Mouse (Mus musculus): Measurements from ENCODE around the gene Micu1. TPM values are rescaled to one million over a fixed set of nuclear protein-coding genes. Genes with fewer than 3 reads are reported as not detected.

Micu1 gene
- polyA plus RNA-seq, 1 experiment from 2014 or later, result 52.4 TPM

DNA sequence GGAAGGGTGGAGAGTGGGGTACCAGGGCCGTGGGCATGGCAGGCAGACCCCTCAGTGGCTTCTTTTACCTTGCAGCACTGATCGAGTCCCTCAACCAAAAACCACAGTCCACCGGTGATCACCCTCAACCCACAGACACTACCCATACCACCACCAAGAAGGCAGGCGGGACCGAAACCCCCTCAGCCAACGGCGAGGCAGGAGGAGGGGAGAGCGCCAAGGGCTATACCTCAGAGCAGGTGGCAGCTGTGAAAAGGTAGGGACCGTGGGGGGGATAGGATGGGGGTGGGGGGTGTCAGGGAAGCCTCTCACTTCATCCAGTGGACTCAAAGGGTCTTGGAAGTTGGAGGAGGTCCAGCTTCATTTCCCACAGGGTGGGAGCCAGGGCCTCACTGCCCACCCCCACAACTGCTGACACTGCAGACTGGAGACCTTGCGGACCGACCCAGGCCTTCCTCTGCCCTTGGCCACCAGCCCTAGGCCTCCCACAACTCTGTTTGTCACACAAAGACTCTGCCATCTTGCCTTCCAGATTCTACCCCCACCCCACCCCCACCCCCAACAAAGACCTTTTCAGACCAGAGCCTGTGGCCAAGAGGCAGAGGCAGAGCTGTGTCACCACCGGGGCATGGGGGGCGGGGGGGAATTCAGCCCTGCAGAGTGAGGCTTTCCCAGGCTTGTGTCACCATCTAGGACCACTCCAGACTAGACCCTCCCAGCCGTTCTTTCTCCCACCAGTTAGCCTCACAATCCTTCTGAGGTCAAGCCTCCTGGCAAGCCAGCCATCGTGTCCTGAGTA is 187.9 kb downstream of the Micu1 start:
- no peak for TF ChIP-seq CTCF (IDR thresholded peaks at IDR 0.05)
- ChIA-PET CTCF (interaction anchor here (1.3 to 1.6 kb wide), 2 partner anchors 60 kb away, joined by 5 to 6 read pairs; no protein-coding TSS in a partner anchor), POLR2A (interaction anchor here (0.5 kb wide), 1 partner anchor 143 kb away, joined by 3 read pairs; no protein-coding TSS in a partner anchor)
- in situ Hi-C loops (cut with MboI; ENCODE audit: low pct_unique_long_range_greater_than_20kb), result loop anchor here (5.0 kb wide), 2 partner anchors 117 to 177 kb away; no protein-coding TSS in a partner anchor
- H3K27me3 ChIP-seq, result no peaks in the 10 kb centered on the region
- ATAC-seq, result no peak
- no peak for DNase-seq (ENCODE audit: low read depth, low spot score)

DNA sequence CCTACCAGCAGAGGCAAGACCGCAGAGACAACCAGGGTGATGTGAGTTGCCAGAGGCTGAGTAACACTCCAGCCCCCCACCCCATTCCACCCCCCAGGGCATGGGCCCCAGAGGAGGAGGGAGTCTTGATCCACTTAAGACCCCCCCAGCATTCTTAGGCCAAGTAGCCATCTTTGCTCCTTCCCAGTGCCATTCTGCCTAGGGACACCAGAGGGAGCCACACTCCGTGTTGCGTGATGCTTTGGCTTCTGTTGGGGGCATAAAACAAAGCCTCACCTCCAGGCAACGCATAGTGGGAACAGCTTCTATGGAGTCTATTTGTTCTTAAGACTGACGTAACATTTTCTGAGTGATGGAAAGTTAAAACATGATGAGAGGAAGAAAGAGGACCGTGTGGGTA is 190.7 kb downstream of the Micu1 start:
- DNase-seq (ENCODE audit: low read depth, low spot score) (no peak), ATAC-seq (no peak)
- ChIA-PET POLR2A (interaction anchor here (1.1 kb wide), 1 partner anchor 58 kb away, joined by 3 read pairs; the partner anchor contains the start of gene Ddit4), CTCF (interaction anchor here (0.8 to 3.2 kb wide), 7 partner anchors 9 to 210 kb away, joined by 3 to 62 read pairs (median 5); partner anchors contain the start of gene Ddit4)
- TF ChIP-seq CTCF (IDR thresholded peaks at IDR 0.05), result no peak
- H3K27me3 ChIP-seq, result no peaks in the 10 kb centered on the region
- in situ Hi-C loops (cut with MboI; ENCODE audit: low pct_unique_long_range_greater_than_20kb), result no loop called here

DNA sequence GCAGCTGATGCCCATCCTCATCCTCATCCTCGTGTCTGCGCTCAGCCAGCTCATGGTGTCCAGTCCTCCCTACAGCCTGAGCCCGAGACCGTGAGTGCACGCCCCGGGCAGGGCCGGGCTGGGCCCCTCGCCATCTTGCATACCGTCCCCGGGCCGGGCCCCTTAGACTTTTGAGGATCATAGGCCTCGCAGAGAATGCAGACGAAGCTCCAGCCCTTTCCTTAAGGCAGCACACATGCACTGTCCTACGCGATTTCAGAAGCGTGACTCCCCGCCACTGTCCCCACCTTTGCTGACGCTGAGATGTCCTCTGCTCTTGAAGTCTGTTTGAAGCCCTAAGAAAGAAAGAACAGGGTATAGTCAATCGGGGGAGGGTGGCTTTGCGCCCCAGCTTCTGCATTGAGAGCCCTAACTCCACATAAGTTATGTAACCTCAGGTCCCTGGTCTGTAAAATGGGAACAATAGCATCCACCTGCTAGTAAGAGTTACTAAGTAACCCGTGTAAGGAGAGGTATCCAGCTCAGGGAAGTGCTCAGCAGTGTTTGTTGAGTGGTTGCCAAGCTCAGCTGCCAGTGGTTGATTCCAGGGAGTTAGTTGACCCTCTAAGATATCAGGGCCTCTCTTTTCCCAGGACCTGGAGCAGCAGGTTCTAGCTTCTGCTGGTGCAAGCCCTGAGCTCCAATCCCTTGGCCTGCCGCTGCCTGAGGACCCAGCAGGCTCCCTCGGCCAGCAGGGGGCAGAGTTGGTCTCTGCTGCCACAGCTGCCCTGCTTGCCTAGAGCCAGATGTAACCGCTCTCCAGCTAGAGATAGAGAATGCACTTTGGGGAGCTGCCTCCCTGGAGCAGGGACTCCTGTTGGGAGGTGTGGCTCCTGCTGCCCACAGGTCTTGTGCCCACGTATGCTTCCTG is 192.2 kb downstream of the Micu1 start:
- ATAC-seq (peak; percentile 37), DNase-seq (ENCODE audit: low read depth, low spot score) (no peak)
- CTCF ChIA-PET, result interaction anchor here (0.7 to 3.2 kb wide), 28 partner anchors 8 to 208 kb away, joined by 3 to 62 read pairs (median 4); partner anchors contain the start of genes Anapc16, Ascc1 and Ddit4

DNA sequence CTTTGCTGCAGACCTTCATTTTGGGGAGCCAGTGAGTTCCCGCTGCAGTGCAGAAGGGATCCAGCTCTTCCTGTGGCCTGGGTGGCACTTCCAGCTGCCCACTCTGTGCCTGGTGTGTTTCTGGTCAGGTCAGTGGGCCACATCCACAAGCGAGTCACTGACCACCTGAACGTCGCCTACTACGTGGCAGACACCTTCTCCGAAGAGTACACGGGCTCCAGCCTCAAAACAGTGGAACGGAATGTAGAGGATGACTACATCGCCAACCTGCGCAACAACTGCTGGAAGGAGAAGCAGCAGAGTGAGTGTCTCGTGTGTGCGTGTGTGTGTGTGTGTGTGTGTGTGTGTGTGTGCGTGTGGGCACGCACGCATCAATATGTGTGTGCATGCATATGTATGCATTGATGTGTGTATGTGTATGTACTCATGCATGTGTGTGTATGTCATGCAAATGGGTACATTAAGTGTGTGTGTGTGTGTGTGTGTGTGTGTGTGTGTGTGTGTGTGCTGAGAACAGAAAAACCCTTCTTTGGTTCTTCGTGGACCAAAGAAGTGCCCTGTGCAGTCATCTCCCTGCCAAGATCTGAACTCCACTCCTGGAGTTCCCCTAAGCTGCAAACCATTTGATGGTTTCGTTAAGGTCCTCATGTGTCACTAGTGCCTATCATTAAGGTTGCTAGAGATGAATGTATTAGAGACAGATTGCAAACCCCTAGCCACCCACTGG is 193.3 kb downstream of the Micu1 start:
- ATAC-seq (no peak), DNase-seq (ENCODE audit: low read depth, low spot score) (no peak)
- ChIA-PET CTCF (interaction anchor here (0.8 to 3.2 kb wide), 17 partner anchors 8 to 171 kb away, joined by 3 to 62 read pairs (median 5); partner anchors contain the start of gene Ddit4), POLR2A (interaction anchor here (0.7 to 1.6 kb wide), 4 partner anchors 48 to 107 kb away, joined by 3 to 10 read pairs (median 4); partner anchors contain the start of genes Anapc16, Ascc1 and Ddit4)
- no peaks in the 10 kb centered on the region for H3K27me3 ChIP-seq
- no peak for TF ChIP-seq CTCF (IDR thresholded peaks at IDR 0.05)
- in situ Hi-C loops (cut with MboI; ENCODE audit: low pct_unique_long_range_greater_than_20kb), result no loop called here

More for the DNA sequence above, 192.2 kb downstream of the Micu1 start:
- POLR2A ChIA-PET, result interaction anchor here (1.1 to 1.6 kb wide), 4 partner anchors 55 to 108 kb away, joined by 3 to 10 read pairs (median 4); partner anchors contain the start of genes Anapc16, Ascc1 and Ddit4
- in situ Hi-C loops (cut with MboI; ENCODE audit: low pct_unique_long_range_greater_than_20kb), result no loop called here
- TF ChIP-seq CTCF (IDR thresholded peaks at IDR 0.05), result no peak
- no peaks in the 10 kb centered on the region for H3K27me3 ChIP-seq

DNA sequence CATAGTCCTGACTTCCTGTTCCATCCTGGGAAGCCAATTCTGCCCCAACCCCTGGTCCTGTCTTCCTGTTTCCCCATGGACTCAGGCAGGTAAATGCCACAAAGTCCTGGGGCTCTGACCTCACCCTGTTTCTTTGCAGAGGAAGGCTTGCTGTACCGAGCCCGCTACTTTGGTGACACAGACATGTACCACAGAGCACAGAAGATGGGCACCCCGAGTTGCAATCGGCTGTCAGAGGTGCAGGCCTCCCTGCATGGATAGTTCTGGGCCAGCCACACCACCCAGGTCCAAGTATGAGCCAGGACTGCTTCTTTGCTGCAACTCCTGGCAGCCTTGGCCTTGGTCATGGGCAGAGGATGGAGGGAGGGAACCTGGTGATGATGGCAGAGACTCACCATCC is 193.9 kb downstream of the Micu1 start:
- in situ Hi-C loops (cut with MboI; ENCODE audit: low pct_unique_long_range_greater_than_20kb), result no loop called here
- no peak for ATAC-seq
- no peaks in the 10 kb centered on the region for H3K27me3 ChIP-seq
- no peak for DNase-seq (ENCODE audit: low read depth, low spot score)
- ChIA-PET POLR2A (interaction anchor here (0.7 kb wide), 1 partner anchor 47 kb away, joined by 3 read pairs; no protein-coding TSS in a partner anchor), CTCF (no interaction called here)
- no peak for TF ChIP-seq CTCF (IDR thresholded peaks at IDR 0.05)

DNA sequence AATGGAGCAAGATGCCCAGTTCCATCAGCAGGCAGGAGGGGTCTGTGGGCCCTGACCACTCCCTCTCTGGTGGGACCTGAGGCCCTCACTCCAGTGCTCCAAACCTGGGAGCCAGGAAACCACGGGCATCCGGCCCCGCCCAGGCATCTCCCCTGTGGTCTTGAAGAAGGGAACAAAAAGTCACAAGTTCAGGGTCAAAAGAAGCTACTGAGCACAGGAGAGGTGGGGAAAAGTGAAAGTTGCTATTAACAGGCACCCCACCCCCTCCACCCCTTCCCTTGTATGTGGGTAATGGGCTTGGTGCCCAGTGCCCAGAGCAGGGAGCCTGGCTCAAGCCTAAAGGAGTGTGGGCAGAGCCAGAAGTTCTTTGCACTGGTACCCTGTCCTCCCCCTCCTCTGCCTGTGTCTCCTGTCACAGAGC is 194.6 kb downstream of the Micu1 start:
- POLR2A ChIA-PET, result interaction anchor here (1.1 to 1.4 kb wide), 3 partner anchors 52 to 84 kb away, joined by 3 to 7 read pairs (median 3); partner anchors contain the start of gene Ddit4
- DNase-seq (ENCODE audit: low read depth, low spot score) (no peak), ATAC-seq (no peak)
- in situ Hi-C loops (cut with MboI; ENCODE audit: low pct_unique_long_range_greater_than_20kb), result no loop called here
- TF ChIP-seq CTCF (IDR thresholded peaks at IDR 0.05), result no peak
- no peaks in the 10 kb centered on the region for H3K27me3 ChIP-seq
- CTCF ChIA-PET, result interaction anchor here (1.1 to 3.9 kb wide), 3 partner anchors 12 to 96 kb away, joined by 4 to 34 read pairs (median 6); partner anchors contain the start of gene Ddit4

DNA sequence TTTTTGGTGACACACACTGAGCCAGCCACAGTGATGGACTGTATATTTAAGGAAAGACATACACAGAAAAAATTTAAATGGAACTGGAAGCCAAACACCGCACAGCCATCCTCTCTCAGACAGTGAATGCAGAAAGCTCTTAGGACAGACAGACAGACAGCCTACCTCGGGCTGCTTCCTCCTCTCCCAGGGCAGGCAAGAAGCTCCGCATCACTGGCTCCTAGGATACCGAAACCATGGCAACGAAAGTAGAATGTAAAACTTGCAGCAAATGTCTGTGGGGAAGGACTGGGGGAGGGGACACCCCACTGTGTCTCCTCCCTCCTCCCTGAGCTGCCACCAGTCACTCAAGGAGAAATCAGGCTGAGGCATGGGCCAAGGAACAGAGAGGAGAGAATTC is 195.2 kb downstream of the Micu1 start:
- in situ Hi-C loops (cut with MboI; ENCODE audit: low pct_unique_long_range_greater_than_20kb), result no loop called here

DNA sequence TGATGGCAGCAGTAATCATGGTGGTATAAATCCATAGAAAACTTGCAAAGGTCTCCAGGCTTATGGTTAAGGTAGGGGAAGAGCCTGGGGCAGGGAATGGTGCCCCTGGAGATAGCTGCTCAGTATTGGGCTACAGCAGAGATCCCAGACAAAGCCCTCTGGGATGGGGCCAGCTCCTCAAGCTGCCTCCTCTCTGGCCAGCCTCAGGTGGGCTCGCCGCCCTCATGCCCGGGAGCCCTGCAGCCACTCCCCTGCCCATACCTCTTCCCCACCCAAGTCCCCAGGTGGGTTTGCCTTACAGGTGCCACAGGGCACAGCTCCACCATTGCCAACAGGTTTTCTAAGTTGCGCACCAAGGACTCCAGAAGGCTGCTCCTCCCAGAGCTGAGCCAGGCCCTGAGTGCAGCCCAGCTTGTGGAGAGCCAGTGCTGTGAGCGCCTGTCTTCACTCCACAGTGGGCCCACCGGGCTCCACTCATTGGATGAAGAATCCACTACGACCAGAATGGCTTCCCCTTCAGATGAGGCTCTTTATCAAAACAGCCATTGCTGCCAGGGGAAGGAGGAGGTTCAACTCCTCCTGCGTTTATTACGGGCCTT is 196.0 kb downstream of the Micu1 start:
- ChIA-PET CTCF (interaction anchor here (1.0 to 3.9 kb wide), 5 partner anchors 10 to 169 kb away, joined by 3 to 34 read pairs (median 4); partner anchors contain the start of gene Ddit4), POLR2A (interaction anchor here (0.8 to 2.9 kb wide), 7 partner anchors 10 to 104 kb away, joined by 3 to 18 read pairs (median 3); partner anchors contain the start of genes Ascc1 and Ddit4)
- no peaks in the 10 kb centered on the region for H3K27me3 ChIP-seq
- TF ChIP-seq CTCF (IDR thresholded peaks at IDR 0.05), result no peak
- in situ Hi-C loops (cut with MboI; ENCODE audit: low pct_unique_long_range_greater_than_20kb), result no loop called here
- DNase-seq (ENCODE audit: low read depth, low spot score) (no peak), ATAC-seq (no peak)

More for the DNA sequence above, 195.2 kb downstream of the Micu1 start:
- no peak for TF ChIP-seq CTCF (IDR thresholded peaks at IDR 0.05)
- POLR2A ChIA-PET, result interaction anchor here (0.8 to 1.4 kb wide), 5 partner anchors 44 to 105 kb away, joined by 3 to 7 read pairs (median 3); partner anchors contain the start of genes Ascc1 and Ddit4
- CTCF ChIA-PET, result interaction anchor here (1.0 to 3.9 kb wide), 5 partner anchors 11 to 113 kb away, joined by 3 to 34 read pairs (median 4); partner anchors contain the start of gene Ddit4
- no peaks in the 10 kb centered on the region for H3K27me3 ChIP-seq
- DNase-seq (ENCODE audit: low read depth, low spot score), result no peak
- ATAC-seq, result no peak

Measured in Patski (cell line).